Mouse (Mus musculus) layer of hippocampus, postnatal 10 days (tissue): ENCODE results near the gene Erbb2. TPM values are rescaled to one million over a fixed set of nuclear protein-coding genes. Genes with fewer than 3 reads are reported as not detected.
A peak's percentile ranks its signal among the peaks of the same experiment; 100 is the strongest.

ENCODE experiments used
- DNase-seq, 2 experiments: peaks; one replicate each; pipeline ENCODE4 v3.0.0; 2021; ENCODE audit warnings: low spot score in 2 of 2
- total RNA-seq, 2 experiments: library from RNA; stranded (reverse); gene quantifications; 2 replicates each; pipeline ENCODE4 v1.2.3; 2021

Erbb2 gene
- total RNA-seq, 2 experiments from 2014 or later = 3.3 to 4.2 TPM

GRCm38 (mm10) chr11:98456545-98456944 is 44.3 kb downstream of the Erbb2 start:
- no peak for DNase-seq

DNA sequence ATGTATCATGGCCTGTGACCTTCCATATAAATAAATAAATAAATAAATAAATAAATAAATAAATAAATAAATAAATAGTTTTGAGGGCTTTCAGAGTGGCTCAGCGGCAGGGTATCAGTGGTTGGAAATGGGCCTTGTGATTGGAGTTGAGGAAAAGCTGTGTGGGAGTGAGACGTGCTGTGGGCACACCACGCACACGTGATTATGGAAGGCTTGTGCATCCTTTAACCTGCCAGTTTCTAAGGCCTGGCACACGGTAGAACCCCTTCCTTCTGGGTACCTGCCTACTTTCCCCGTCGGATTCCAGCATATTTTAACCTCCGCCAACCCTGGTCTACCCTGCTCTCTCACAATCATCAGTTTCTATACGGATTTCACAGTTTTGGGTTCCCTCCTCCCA is 44.7 kb downstream of the Erbb2 start:
- DNase-seq = no peak

GRCm38 (mm10) chr11:98457367-98458120 is 45.3 kb downstream of the Erbb2 start:
- DNase-seq = peak; percentile 92 to 93

DNA sequence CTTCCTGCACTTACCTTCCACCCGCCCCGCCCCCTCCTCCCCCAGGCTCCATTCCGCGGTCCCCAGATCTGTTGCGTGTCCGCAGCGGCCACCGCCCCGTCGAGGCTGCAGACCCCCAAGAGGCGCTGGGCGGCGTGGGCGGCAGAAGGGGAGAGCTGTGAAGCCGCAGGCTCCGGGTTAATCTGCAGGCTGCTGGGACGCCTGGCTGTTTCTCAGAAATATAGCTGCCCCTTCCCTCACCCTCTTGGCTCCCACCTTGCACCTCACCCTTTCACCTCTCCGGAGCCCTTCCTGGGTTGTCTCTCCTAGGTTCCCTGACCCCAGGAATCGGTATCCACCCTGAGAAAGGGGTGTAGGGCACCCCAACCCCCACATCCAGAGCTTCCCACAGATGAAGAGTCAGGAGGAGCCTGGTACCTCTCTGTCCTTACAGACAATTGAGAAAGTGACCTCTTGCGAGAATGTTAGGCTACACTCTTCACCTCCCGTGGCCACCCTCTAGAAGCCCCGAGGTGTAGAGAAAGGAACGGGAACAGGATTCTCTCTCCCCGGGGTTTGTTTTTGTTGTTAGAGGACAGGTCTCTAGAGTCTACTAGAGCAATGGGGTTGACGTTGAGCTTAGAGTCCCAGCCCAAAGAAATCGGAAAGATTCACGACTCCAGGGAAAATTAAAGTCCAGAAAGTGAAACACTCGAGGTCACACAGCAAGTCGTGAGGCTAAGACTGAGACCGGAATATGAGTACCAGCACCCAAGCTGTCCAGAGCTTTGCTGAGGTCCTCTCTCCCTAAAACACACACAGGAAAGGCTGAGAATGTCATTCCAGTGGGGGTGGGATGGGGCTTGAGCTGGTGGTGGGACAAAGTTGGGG is 46.1 kb downstream of the Erbb2 start:
- no peak for DNase-seq

GRCm38 (mm10) chr11:98459071-98459741 is 46.9 kb downstream of the Erbb2 start:
- no peak for DNase-seq

GRCm38 (mm10) chr11:98459860-98460259 is 47.6 kb downstream of the Erbb2 start:
- DNase-seq = no peak

GRCm38 (mm10) chr11:98461109-98461720 is 48.9 kb downstream of the Erbb2 start:
- no peak for DNase-seq

DNA sequence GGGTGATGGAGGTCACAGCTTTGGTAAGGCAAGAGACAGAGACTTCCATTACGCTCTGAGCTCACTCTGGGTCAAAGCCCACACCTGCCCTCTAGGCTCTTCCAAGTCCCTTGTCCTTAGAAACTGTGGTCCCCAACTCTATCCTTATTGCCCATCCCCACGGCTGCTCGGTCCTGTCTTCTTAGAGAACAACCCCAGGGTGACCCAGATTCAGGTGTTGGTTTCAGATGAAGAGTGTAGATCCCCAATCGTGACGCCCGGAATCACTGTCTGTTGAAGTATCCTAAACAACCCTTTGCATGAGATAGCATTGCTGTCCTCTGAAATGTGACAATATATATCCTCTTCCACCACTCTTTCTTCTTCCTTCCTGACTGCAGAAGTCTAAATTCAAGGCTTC is 50.0 kb downstream of the Erbb2 start:
- DNase-seq = no peak

GRCm38 (mm10) chr11:98463911-98464310 is 51.6 kb downstream of the Erbb2 start:
- no peak for DNase-seq

GRCm38 (mm10) chr11:98464516-98464915 is 52.2 kb downstream of the Erbb2 start:
- no peak for DNase-seq

- DNase-seq = no peak
These were observed 57.8 kb downstream of the Erbb2 start for GRCm38 (mm10) chr11:98469761-98470714.

- no peak for DNase-seq
These were observed 58.5 kb downstream of the Erbb2 start for GRCm38 (mm10) chr11:98470795-98471194.

- DNase-seq = no peak
These were observed 60.4 kb downstream of the Erbb2 start for GRCm38 (mm10) chr11:98472696-98473095.

DNA sequence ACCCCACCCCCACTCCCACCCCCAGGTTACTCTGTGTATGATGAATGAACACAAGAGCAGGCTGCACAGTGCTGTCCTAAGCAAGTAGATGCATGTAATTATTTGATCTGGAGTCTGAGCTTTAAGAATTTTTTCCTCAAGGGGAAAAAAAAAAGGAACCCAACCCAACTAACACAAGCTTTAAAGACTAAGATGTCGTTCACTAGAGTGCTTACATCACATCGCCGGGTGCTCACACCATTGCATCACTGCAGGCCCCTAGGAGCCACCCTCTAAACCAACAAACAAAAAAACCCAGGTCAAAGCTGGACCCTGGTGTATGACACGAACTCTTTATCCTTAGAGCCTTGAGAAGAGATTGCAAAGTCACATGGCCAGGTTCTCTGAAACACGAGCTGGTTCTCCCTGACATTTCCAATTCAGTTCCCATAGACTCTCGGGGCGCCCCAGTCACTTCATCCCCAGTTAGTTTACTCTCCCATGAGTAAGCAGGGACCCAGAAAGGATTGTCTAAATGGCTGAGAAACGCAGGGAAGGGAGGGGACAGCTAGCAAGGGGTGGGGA is 61.7 kb downstream of the Erbb2 start:
- DNase-seq = no peak

GRCm38 (mm10) chr11:98474967-98475366 is 62.7 kb downstream of the Erbb2 start:
- no peak for DNase-seq

DNA sequence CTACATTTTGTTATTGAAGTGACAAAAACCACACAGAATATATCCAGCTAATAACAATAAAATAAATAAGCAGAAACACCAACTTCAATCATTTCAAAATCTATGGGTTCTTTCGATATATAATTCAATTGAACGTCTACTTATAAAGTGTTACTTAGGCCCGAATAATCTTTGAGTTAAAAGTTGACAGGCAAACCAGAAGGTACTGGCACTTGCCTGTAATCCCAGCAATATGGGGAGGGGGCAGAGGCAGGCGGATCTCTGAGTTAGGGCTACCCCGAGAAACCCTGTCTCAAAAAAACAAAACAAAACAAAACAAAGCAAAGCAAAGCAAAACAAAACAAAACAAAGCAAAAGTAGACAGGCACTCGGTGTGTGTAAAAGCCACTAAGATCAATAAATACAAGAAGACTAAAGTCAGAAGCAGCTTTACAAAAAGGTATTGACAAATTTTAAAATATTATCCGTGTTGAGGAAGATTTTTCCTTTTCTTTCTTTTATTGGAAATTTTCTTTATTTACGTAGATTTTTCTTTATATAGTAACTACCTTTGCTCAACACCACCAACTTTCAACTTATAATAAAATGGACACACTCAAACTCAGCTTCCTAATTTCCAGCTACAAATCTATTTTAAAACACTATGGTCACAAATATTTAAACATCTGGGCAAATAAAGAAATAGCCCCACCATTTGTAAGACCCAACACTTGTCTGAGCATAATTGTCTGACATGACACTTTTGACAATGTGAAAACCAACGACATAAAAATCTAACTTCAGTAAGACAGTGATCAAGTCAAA is 63.6 kb downstream of the Erbb2 start:
- no peak for DNase-seq

DNA sequence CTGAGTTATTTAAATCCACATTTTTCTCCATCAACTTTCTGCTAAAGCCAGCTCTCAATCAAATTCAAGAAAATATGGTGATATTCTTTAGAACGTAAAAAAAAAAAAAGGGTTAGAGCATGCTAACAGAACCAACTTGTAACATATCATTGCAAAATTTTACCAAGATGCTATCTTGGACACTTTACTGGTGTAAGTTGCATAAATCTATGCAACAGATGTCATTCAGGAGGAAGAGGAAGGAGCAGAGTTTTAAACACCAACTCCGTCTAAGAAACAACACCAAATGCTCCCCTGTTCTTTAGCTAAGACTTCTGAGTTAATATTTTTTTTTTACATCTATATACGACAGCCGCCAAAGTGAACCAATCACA is 64.2 kb downstream of the Erbb2 start:
- DNase-seq = no peak

DNA sequence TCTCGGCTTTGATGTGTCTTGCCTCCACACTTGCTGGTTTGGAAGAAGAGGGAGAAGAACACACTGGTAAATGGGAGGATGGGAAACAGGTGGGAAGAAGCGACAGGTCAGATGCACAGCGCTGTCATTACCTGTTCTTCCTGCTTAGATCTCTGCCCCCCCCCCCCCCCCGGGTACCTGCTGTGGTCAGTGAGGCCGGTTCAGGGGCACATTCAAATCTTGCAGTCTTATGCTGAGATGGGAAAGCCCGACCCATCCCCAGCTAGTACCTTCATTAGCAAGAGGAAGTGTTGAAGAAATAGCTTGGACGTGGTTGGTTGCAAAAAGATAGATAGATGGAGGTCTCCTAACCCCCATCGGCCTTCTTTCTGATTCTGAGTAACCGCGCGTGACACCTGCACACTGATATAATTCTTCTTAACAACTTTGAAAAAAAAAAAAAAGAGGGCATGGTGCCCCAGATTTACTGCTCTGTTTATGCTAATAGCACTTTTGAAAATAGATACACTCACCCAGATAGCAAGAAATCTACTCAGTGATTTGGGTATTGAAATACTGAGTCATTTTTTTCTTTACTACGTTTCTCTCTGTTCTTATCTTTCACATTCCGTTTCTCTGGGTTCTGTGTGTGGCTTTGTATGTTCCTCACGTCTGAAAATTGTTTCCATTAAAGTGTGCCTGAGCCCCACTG is 64.9 kb downstream of the Erbb2 start:
- no peak for DNase-seq
